Mouse (Mus musculus) lung, adult 2 months (tissue): Measurements from ENCODE around the gene Fank1.

Source experiments
- CTCF ChIP-seq: fragments of 200-500 bp; IDR thresholded peaks from 2 replicates; pipeline ENCODE4 v1.5.1; 2011; ENCODE audit warnings: mild to moderate bottlenecking, low read length, control low read depth; ENCODE audit not compliant: insufficient read depth
- POLR2A ChIP-seq: fragments of 200-500 bp; IDR thresholded peaks from 2 replicates; pipeline ENCODE4 v1.6.1; 2011; ENCODE audit warnings: low read depth, mild to moderate bottlenecking, control low read depth, low read length, borderline replicate concordance; ENCODE audit errors: extremely low read depth

DNA sequence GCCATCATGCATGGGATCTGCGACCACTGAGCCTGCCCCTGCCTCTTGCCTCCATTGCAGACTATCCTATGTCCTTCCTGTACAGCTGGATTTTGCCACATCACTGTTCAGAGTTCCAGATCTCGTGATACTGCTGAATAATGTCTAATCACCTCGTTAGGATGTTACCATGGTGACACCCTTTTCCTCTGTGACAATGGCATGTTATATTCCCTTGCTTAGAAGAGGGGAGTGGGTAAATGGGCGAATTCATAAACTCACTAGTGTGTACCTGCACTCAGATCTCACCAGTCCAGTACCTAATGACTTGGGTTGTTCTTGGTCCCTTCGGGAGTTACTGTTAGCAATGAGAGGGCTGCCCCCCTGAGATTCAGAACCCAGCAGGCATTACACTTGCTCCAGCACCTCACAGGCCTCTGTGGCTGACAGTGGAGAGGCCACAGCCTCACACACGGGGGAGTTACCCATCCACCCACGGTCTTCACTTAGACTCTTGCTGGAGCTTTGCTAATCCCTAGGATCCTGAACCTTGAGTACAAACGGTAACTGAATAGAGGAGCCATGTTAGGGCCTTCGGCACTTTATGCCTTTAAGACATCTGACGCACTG, 11.3 kb upstream of the Fank1 start:
- TF ChIP-seq POLR2A: no peak
- no peak for TF ChIP-seq CTCF
